Mouse (Mus musculus): ENCODE results near the gene Gpr135.

DNA sequence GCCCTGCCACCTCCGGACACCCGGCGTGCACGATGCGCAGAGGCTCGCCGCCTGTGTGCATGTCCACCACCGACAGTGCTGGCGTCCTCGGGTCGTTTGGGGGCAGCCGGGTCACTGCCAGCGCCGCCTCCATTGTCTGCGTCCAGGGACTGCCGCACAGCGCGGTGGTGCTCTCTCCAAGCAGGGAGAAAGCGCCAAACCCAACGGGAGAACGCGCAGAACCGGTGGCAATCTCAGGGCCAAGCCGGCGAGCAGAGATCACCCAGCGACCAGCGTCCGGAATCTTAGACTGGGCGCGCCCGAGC is 14.1 kb upstream of the Gpr135 start:
- 0 out of 2 replicates have a peak, but pooled peaks have one; percentile 1 for TF ChIP-seq CTCF (IDR thresholded peaks at IDR 0.05; ENCODE audit: low read depth)
- no peak for TF ChIP-seq EP300 (optimal IDR thresholded peaks at IDR 0.05)

Data from stomach, postnatal 0 days (tissue).